Mouse (Mus musculus): ENCODE data around the gene Mybphl. TPM values are rescaled to one million over a fixed set of nuclear protein-coding genes. Genes with fewer than 3 reads are reported as not detected.

Mybphl gene
- total RNA-seq, 1 experiment, result not detected

DNA sequence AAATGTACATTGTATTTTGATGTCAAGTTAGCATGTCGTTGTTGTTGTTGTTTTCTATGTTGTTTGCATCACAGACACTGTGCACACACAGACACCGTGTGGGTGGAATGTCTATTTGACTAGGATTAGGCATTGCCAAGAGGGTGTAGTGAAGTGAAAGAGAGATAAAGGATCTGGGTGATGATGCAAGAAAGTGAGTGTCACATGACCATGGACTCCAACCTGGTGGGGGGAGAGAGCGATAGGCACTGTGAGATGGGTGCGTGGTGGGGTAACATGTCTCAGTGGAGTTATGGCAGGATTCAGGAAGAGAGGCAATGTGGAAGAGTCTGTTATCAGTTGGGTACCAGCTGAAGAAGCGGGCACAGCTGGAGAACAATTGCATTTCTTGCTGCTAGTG, 4.0 kb downstream of the Mybphl start:
- Histone ChIP-seq H3K9me3 (ENCODE audit: control insufficient read depth, insufficient read depth, low read depth, low read length) (no peaks in the 10 kb centered on the region), H3K36me3 (ENCODE audit: control insufficient read depth, insufficient read depth, low read length, poor library complexity, severe bottlenecking) (no peaks in the 10 kb centered on the region), H3K4me3 (ENCODE audit: insufficient read depth in 1 of 2, low read depth in 1 of 2, low read length in 2 of 2, poor library complexity in 1 of 2, severe bottlenecking in 1 of 2) (no peak overlapping the region), H3K27ac (ENCODE audit: insufficient read depth, low read depth, low read length, poor library complexity, severe bottlenecking) (no peak overlapping the region), H3K4me1 (ENCODE audit: control insufficient read depth in 2 of 2, insufficient read depth in 2 of 2, low read length in 2 of 2, poor library complexity in 1 of 2) (no peaks in the 10 kb centered on the region; a peak in 1 of 4 replicates), H3K9ac (ENCODE audit: insufficient read depth, low read depth, low read length, poor library complexity, severe bottlenecking) (no peak overlapping the region)
- in situ Hi-C loops (cut with MboI; ENCODE audit: low sequenced_read_pairs in 2 of 2, unreplicated experiment in 2 of 2), result no loop called here
- TF ChIP-seq CHD2 (IDR thresholded peaks at IDR 0.05; ENCODE audit: low read depth, low read length) (no peak), ZNF384 (IDR thresholded peaks at IDR 0.05; ENCODE audit: low read depth, low read length) (no peak), HCFC1 (IDR thresholded peaks at IDR 0.05; ENCODE audit: borderline replicate concordance, insufficient read depth, low read length) (no peak), ZC3H11A (IDR thresholded peaks at IDR 0.05; ENCODE audit: borderline replicate concordance, low read depth, low read length) (no peak), MAFK (IDR thresholded peaks at IDR 0.05; ENCODE audit: insufficient read depth, low read depth, low read length) (no peak)
- no peak for DNase-seq (ENCODE audit: low read depth, low spot score)

DNA sequence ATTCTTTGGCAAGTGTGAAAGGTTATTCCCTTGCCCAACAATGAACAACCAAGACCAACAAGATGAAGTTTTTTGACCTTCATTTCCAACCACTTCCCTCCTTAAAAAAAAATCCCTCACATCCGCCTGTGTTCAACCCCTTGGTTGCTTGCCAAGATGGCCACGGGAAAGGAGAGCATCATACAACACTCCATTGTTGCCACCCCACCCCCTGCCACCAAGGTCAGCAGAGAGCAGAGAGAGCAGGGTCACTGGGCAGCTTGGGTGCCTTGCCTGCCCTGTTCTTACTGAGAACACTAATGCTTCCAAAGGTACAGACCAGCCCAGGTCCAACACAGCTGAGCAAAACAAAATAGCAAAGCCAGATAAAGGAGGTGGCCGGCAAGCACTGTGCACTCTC, 7.6 kb downstream of the Mybphl start:
- no peak for TF ChIP-seq MAFK (IDR thresholded peaks at IDR 0.05; ENCODE audit: insufficient read depth, low read depth, low read length)
- no peak for TF ChIP-seq ZC3H11A (IDR thresholded peaks at IDR 0.05; ENCODE audit: borderline replicate concordance, low read depth, low read length)
- no peak for TF ChIP-seq HCFC1 (IDR thresholded peaks at IDR 0.05; ENCODE audit: borderline replicate concordance, insufficient read depth, low read length)
- TF ChIP-seq ZNF384 (IDR thresholded peaks at IDR 0.05; ENCODE audit: low read depth, low read length), result no peak
- TF ChIP-seq CHD2 (IDR thresholded peaks at IDR 0.05; ENCODE audit: low read depth, low read length), result no peak
- no peaks in the 10 kb centered on the region for H3K36me3 ChIP-seq (ENCODE audit: control insufficient read depth, insufficient read depth, low read length, poor library complexity, severe bottlenecking)
- H3K4me1 ChIP-seq (ENCODE audit: control insufficient read depth in 2 of 2, insufficient read depth in 2 of 2, low read length in 2 of 2, poor library complexity in 1 of 2), result no peaks in the 10 kb centered on the region; a peak in 1 of 4 replicates
- H3K4me3 ChIP-seq (ENCODE audit: insufficient read depth in 1 of 2, low read depth in 1 of 2, low read length in 2 of 2, poor library complexity in 1 of 2, severe bottlenecking in 1 of 2), result no peak overlapping the region
- DNase-seq (ENCODE audit: low read depth, low spot score), result no peak
- H3K27ac ChIP-seq (ENCODE audit: insufficient read depth, low read depth, low read length, poor library complexity, severe bottlenecking), result no peak overlapping the region
- no peaks in the 10 kb centered on the region for H3K9me3 ChIP-seq (ENCODE audit: control insufficient read depth, insufficient read depth, low read depth, low read length)
- H3K9ac ChIP-seq (ENCODE audit: insufficient read depth, low read depth, low read length, poor library complexity, severe bottlenecking), result no peak overlapping the region
- in situ Hi-C loops (cut with MboI; ENCODE audit: low sequenced_read_pairs in 2 of 2, unreplicated experiment in 2 of 2), result no loop called here

DNA sequence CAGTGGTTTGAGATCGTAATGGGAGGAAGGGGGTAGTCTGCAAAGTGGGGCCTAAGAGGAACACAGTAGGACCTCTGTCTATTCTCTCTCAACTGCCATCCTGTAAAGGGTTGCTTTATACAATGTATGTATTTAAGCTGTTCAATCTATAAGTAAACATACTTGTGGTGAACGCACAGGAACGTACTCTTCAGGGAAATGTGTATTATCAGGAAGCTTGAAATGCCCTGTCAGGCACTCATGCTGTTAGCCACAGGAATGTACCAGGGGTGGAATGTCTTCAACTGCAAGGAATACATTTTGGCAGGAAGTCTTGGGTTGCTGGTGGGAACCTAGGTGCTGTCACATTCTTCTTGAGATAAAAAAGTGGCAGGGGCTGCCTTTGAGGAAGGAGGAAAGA, 8.0 kb downstream of the Mybphl start:
- no peak for DNase-seq (ENCODE audit: low read depth, low spot score)
- H3K4me1 ChIP-seq (ENCODE audit: control insufficient read depth in 2 of 2, insufficient read depth in 2 of 2, low read length in 2 of 2, poor library complexity in 1 of 2), result no peaks in the 10 kb centered on the region; a peak in 1 of 4 replicates
- in situ Hi-C loops (cut with MboI; ENCODE audit: low sequenced_read_pairs in 2 of 2, unreplicated experiment in 2 of 2), result no loop called here
- H3K9ac ChIP-seq (ENCODE audit: insufficient read depth, low read depth, low read length, poor library complexity, severe bottlenecking), result no peak overlapping the region
- no peak overlapping the region for H3K27ac ChIP-seq (ENCODE audit: insufficient read depth, low read depth, low read length, poor library complexity, severe bottlenecking)
- H3K4me3 ChIP-seq (ENCODE audit: insufficient read depth in 1 of 2, low read depth in 1 of 2, low read length in 2 of 2, poor library complexity in 1 of 2, severe bottlenecking in 1 of 2), result no peak overlapping the region
- TF ChIP-seq MAFK (IDR thresholded peaks at IDR 0.05; ENCODE audit: insufficient read depth, low read depth, low read length), result no peak
- no peak for TF ChIP-seq CHD2 (IDR thresholded peaks at IDR 0.05; ENCODE audit: low read depth, low read length)
- no peak for TF ChIP-seq ZNF384 (IDR thresholded peaks at IDR 0.05; ENCODE audit: low read depth, low read length)
- TF ChIP-seq HCFC1 (IDR thresholded peaks at IDR 0.05; ENCODE audit: borderline replicate concordance, insufficient read depth, low read length), result no peak
- TF ChIP-seq ZC3H11A (IDR thresholded peaks at IDR 0.05; ENCODE audit: borderline replicate concordance, low read depth, low read length), result no peak
- H3K9me3 ChIP-seq (ENCODE audit: control insufficient read depth, insufficient read depth, low read depth, low read length), result no peaks in the 10 kb centered on the region
- no peaks in the 10 kb centered on the region for H3K36me3 ChIP-seq (ENCODE audit: control insufficient read depth, insufficient read depth, low read length, poor library complexity, severe bottlenecking)

DNA sequence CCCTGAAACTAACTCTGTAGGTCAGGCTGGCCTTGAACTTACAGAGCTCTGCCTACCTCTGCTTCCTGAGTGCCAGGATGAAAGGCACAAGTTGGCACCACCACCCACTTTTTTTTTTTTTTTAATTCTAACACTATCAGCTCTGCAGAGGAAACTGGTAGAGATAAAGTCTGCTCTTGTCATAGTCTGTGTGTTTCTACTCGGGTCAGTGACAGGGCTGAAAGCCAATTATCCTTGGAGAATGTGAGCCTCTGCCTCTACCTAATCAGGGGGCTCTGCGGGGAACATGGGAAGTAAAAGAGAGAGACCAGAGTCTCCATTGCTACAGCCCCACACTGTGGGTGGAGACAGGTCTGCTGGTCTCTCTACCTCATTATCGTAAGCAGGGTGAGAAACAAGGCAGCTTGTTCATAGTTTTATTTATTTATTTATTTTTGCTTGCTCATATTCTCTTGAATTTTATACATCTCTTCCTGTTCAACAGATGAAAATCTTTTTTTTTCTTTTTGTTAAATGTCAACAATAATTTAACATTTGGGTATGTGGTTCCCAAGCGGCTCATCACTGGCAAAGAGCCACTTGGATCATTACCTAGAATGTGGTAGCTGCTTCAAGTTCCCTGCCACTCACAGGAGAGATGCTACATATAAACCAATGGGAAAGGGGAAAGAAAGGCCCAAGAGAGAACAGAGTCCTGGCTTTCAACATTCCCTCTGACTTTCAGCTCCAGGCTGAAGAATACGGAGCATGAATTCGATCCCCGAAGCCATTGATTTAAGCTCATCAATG, 14.4 kb downstream of the Mybphl start:
- no peak for TF ChIP-seq ZNF384 (IDR thresholded peaks at IDR 0.05; ENCODE audit: low read depth, low read length)
- TF ChIP-seq ZC3H11A (IDR thresholded peaks at IDR 0.05; ENCODE audit: borderline replicate concordance, low read depth, low read length), result no peak
- no peak for TF ChIP-seq CHD2 (IDR thresholded peaks at IDR 0.05; ENCODE audit: low read depth, low read length)
- no peak for TF ChIP-seq HCFC1 (IDR thresholded peaks at IDR 0.05; ENCODE audit: borderline replicate concordance, insufficient read depth, low read length)
- no peak for TF ChIP-seq MAFK (IDR thresholded peaks at IDR 0.05; ENCODE audit: insufficient read depth, low read depth, low read length)
- H3K9me3 ChIP-seq (ENCODE audit: control insufficient read depth, insufficient read depth, low read depth, low read length), result no peaks in the 10 kb centered on the region
- in situ Hi-C loops (cut with MboI; ENCODE audit: low sequenced_read_pairs in 2 of 2, unreplicated experiment in 2 of 2), result no loop called here

More for the DNA sequence above, 14.4 kb downstream of the Mybphl start:
- H3K4me3 ChIP-seq (ENCODE audit: insufficient read depth in 1 of 2, low read depth in 1 of 2, low read length in 2 of 2, poor library complexity in 1 of 2, severe bottlenecking in 1 of 2), result no peak overlapping the region
- H3K9ac ChIP-seq (ENCODE audit: insufficient read depth, low read depth, low read length, poor library complexity, severe bottlenecking), result no peak overlapping the region
- H3K36me3 ChIP-seq (ENCODE audit: control insufficient read depth, insufficient read depth, low read length, poor library complexity, severe bottlenecking), result no peaks in the 10 kb centered on the region
- no peak for DNase-seq (ENCODE audit: low read depth, low spot score)
- H3K4me1 ChIP-seq (ENCODE audit: control insufficient read depth in 2 of 2, insufficient read depth in 2 of 2, low read length in 2 of 2, poor library complexity in 1 of 2), result peaks cover 3 to 10% of the 10 kb centered on the region in 2 experiments; a peak in 2 of 4 replicates
- H3K27ac ChIP-seq (ENCODE audit: insufficient read depth, low read depth, low read length, poor library complexity, severe bottlenecking), result no peak overlapping the region
